Mouse (Mus musculus) ES-E14 (cell line): ENCODE measurements at regions not wholly inside any gene's neighbourhood (a gene's known extent, or its start where the extent isn't known, plus 50 kb on each side); places are given as distances from the start of the nearest gene placed in this dataset.

Source experiments
- CHD2 ChIP-seq: IDR thresholded peaks from 2 replicates; pipeline ENCODE4 v1.6.1; 2014; ENCODE audit warnings: mild to moderate bottlenecking, low read depth, low read length, inconsistent platforms
- MAFK ChIP-seq: IDR thresholded peaks from 2 replicates; pipeline ENCODE4 v1.6.1; 2014; ENCODE audit warnings: mild to moderate bottlenecking, low read depth, low read length, inconsistent platforms; ENCODE audit not compliant: insufficient read depth
- ZNF384 ChIP-seq: IDR thresholded peaks from 2 replicates; pipeline ENCODE4 v1.6.1; 2012; ENCODE audit warnings: low read depth, low read length, inconsistent platforms

- TF ChIP-seq ZNF384 (no peak), MAFK (no peak), CHD2 (no peak)
These were observed 444.9 kb upstream of the Tnp1 start for GRCm38 (mm10) chr1:73460598-73460997.
